Mouse (Mus musculus): ENCODE measurements around the gene Olfr807. TPM values are rescaled to one million over a fixed set of nuclear protein-coding genes. Genes with fewer than 3 reads are reported as not detected.

Olfr807 gene
- polyA plus RNA-seq (2015; fragmentation: Illumina TruSeq; extraction: RNeasy Lipid Tissue Mini Kit (QIAGEN cat#74804); ENCODE audit: insufficient read depth, low read depth, low replicate concordance): not detected

GRCm38 (mm10) chr10:129757693-129758092 lies at the start of gene Olfr807:
Gene Olfr807, minus strand, starts transcription at chr10:129757793.

GRCm38 (mm10) chr10:129804296-129804695 lies 46.7 kb upstream of the Olfr807 start, which contains the start of gene Olfr811:
Gene Olfr811, minus strand, starts transcription at chr10:129804396.

GRCm38 (mm10) chr10:129794817-129795216 lies 37.2 kb upstream of the Olfr807 start, which contains the start of gene Olfr810:
Gene Olfr810, minus strand, starts transcription at chr10:129794917.

DNA sequence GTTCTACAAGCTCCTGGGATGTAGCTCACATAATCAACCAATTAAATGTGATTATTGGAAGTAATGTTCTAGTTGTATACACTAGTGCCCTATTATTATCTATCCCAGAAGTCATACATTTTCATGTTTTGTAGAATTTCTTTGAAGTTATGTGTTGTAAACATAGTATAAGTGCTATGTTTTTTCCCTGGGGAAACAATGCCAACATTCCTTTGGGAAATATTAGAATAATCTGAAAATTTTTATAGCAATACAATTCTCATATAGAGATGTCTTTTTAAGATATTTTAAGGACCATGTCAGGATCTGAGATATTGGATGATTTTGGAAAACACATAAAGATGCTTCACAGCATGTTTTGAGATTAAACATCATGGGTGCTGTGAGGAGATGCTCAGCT lies 16.7 kb upstream of the Olfr807 start, which contains the start of gene Olfr809:
Olfr809 (plus strand) TSS at position 301 of the 400 bp plus-strand sequence.

DNA sequence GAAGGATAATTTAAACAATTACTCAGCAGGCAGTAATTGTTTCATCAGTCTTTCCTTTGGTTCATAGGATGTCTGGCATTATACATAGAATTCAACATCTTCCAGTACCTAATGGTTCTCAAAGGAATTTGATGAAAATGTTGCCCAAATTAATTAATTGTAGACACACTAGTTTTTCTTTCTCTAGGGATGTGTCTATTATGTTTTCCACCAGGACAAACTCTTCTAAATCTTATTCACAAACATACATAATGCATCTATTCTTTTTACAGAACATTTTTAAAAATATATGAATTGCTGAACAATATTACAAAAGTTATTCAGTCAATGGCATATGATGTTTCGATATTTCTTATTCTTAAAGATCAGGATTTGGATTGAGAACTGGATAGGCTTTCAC lies 7.6 kb upstream of the Olfr807 start, which contains the start of gene Olfr808:
Olfr808 (plus strand) TSS at position 301 of the 400 bp plus-strand sequence.

DNA sequence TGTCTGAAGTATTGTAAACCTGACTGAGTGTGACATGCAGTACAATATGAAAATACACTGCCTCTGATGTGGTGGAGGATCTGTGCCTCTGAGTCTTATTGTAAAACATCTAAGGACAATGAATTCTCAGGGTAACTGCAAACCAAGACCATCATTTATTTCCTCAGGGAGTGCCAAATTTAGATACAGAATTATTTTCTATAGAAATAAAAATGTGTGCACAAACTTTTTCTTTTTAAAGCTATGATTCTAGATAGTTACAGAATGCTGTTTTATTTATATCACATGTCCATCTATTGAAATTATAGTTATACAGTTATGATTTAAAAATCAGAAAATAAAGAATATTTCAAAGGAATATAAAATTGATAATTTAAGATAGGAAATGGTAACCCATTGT lies 15.8 kb downstream of the Olfr807 start, which contains the start of gene Olfr806:
Olfr806 (minus strand) TSS at position 101 of the 400 bp plus-strand sequence.

GRCm38 (mm10) chr10:129729275-129729674 lies 28.3 kb downstream of the Olfr807 start, which contains the start of gene Olfr805:
Gene Olfr805, minus strand, starts transcription at chr10:129729375.

Other genes starting within 250 kb of the Olfr807 start
- not detected for gene Olfr791, start 236.0 kb downstream of the Olfr807 start, polyA plus RNA-seq (2015; fragmentation: Illumina TruSeq; extraction: RNeasy Lipid Tissue Mini Kit (QIAGEN cat#74804); ENCODE audit: insufficient read depth, low read depth, low replicate concordance)
- not detected for gene Olfr792, start 218.6 kb downstream of the Olfr807 start, polyA plus RNA-seq (2015; fragmentation: Illumina TruSeq; extraction: RNeasy Lipid Tissue Mini Kit (QIAGEN cat#74804); ENCODE audit: insufficient read depth, low read depth, low replicate concordance)
- not detected for gene Olfr794, start 190.1 kb downstream of the Olfr807 start, polyA plus RNA-seq (2015; fragmentation: Illumina TruSeq; extraction: RNeasy Lipid Tissue Mini Kit (QIAGEN cat#74804); ENCODE audit: insufficient read depth, low read depth, low replicate concordance)
- not detected for gene Olfr796, start 145.2 kb downstream of the Olfr807 start, polyA plus RNA-seq (2015; fragmentation: Illumina TruSeq; extraction: RNeasy Lipid Tissue Mini Kit (QIAGEN cat#74804); ENCODE audit: insufficient read depth, low read depth, low replicate concordance)
- gene Olfr798, start 129.9 kb downstream of the Olfr807 start, polyA plus RNA-seq (2015; fragmentation: Illumina TruSeq; extraction: RNeasy Lipid Tissue Mini Kit (QIAGEN cat#74804); ENCODE audit: insufficient read depth, low read depth, low replicate concordance): not detected
- not detected for gene Olfr799, start 120.3 kb downstream of the Olfr807 start, polyA plus RNA-seq (2015; fragmentation: Illumina TruSeq; extraction: RNeasy Lipid Tissue Mini Kit (QIAGEN cat#74804); ENCODE audit: insufficient read depth, low read depth, low replicate concordance)
- not detected for gene Olfr800, start 100.1 kb downstream of the Olfr807 start, polyA plus RNA-seq (2015; fragmentation: Illumina TruSeq; extraction: RNeasy Lipid Tissue Mini Kit (QIAGEN cat#74804); ENCODE audit: insufficient read depth, low read depth, low replicate concordance)
- gene Olfr801, start 83.9 kb downstream of the Olfr807 start, polyA plus RNA-seq (2015; fragmentation: Illumina TruSeq; extraction: RNeasy Lipid Tissue Mini Kit (QIAGEN cat#74804); ENCODE audit: insufficient read depth, low read depth, low replicate concordance): not detected
- gene Olfr802, start 69.6 kb downstream of the Olfr807 start, polyA plus RNA-seq (2015; fragmentation: Illumina TruSeq; extraction: RNeasy Lipid Tissue Mini Kit (QIAGEN cat#74804); ENCODE audit: insufficient read depth, low read depth, low replicate concordance): not detected
- gene Olfr803, start 63.5 kb downstream of the Olfr807 start, polyA plus RNA-seq (2015; fragmentation: Illumina TruSeq; extraction: RNeasy Lipid Tissue Mini Kit (QIAGEN cat#74804); ENCODE audit: insufficient read depth, low read depth, low replicate concordance): not detected
- gene Olfr804, start 54.6 kb downstream of the Olfr807 start, polyA plus RNA-seq (2015; fragmentation: Illumina TruSeq; extraction: RNeasy Lipid Tissue Mini Kit (QIAGEN cat#74804); ENCODE audit: insufficient read depth, low read depth, low replicate concordance): not detected
- gene Olfr805, start 28.4 kb downstream of the Olfr807 start, polyA plus RNA-seq (2015; fragmentation: Illumina TruSeq; extraction: RNeasy Lipid Tissue Mini Kit (QIAGEN cat#74804); ENCODE audit: insufficient read depth, low read depth, low replicate concordance): not detected
- gene Olfr806, start 15.9 kb downstream of the Olfr807 start, polyA plus RNA-seq (2015; fragmentation: Illumina TruSeq; extraction: RNeasy Lipid Tissue Mini Kit (QIAGEN cat#74804); ENCODE audit: insufficient read depth, low read depth, low replicate concordance): not detected
- not detected for gene Olfr808, start 7.7 kb upstream of the Olfr807 start, polyA plus RNA-seq (2015; fragmentation: Illumina TruSeq; extraction: RNeasy Lipid Tissue Mini Kit (QIAGEN cat#74804); ENCODE audit: insufficient read depth, low read depth, low replicate concordance)
- not detected for gene Olfr809, start 16.8 kb upstream of the Olfr807 start, polyA plus RNA-seq (2015; fragmentation: Illumina TruSeq; extraction: RNeasy Lipid Tissue Mini Kit (QIAGEN cat#74804); ENCODE audit: insufficient read depth, low read depth, low replicate concordance)
- not detected for gene Olfr810, start 37.1 kb upstream of the Olfr807 start, polyA plus RNA-seq (2015; fragmentation: Illumina TruSeq; extraction: RNeasy Lipid Tissue Mini Kit (QIAGEN cat#74804); ENCODE audit: insufficient read depth, low read depth, low replicate concordance)
- gene Olfr811, start 46.6 kb upstream of the Olfr807 start, polyA plus RNA-seq (2015; fragmentation: Illumina TruSeq; extraction: RNeasy Lipid Tissue Mini Kit (QIAGEN cat#74804); ENCODE audit: insufficient read depth, low read depth, low replicate concordance): not detected
- not detected for gene Olfr812, start 88.3 kb upstream of the Olfr807 start, polyA plus RNA-seq (2015; fragmentation: Illumina TruSeq; extraction: RNeasy Lipid Tissue Mini Kit (QIAGEN cat#74804); ENCODE audit: insufficient read depth, low read depth, low replicate concordance)
- not detected for gene Olfr813, start 97.6 kb upstream of the Olfr807 start, polyA plus RNA-seq (2015; fragmentation: Illumina TruSeq; extraction: RNeasy Lipid Tissue Mini Kit (QIAGEN cat#74804); ENCODE audit: insufficient read depth, low read depth, low replicate concordance)
- not detected for gene Olfr814, start 122.1 kb upstream of the Olfr807 start, polyA plus RNA-seq (2015; fragmentation: Illumina TruSeq; extraction: RNeasy Lipid Tissue Mini Kit (QIAGEN cat#74804); ENCODE audit: insufficient read depth, low read depth, low replicate concordance)
- not detected for gene Olfr815, start 148.1 kb upstream of the Olfr807 start, polyA plus RNA-seq (2015; fragmentation: Illumina TruSeq; extraction: RNeasy Lipid Tissue Mini Kit (QIAGEN cat#74804); ENCODE audit: insufficient read depth, low read depth, low replicate concordance)
- not detected for gene Olfr816, start 157.8 kb upstream of the Olfr807 start, polyA plus RNA-seq (2015; fragmentation: Illumina TruSeq; extraction: RNeasy Lipid Tissue Mini Kit (QIAGEN cat#74804); ENCODE audit: insufficient read depth, low read depth, low replicate concordance)
- gene Olfr818, start 191.3 kb upstream of the Olfr807 start, polyA plus RNA-seq (2015; fragmentation: Illumina TruSeq; extraction: RNeasy Lipid Tissue Mini Kit (QIAGEN cat#74804); ENCODE audit: insufficient read depth, low read depth, low replicate concordance): not detected
- not detected for gene Olfr819, start 209.5 kb upstream of the Olfr807 start, polyA plus RNA-seq (2015; fragmentation: Illumina TruSeq; extraction: RNeasy Lipid Tissue Mini Kit (QIAGEN cat#74804); ENCODE audit: insufficient read depth, low read depth, low replicate concordance)
- gene Olfr247, start 218.3 kb upstream of the Olfr807 start, polyA plus RNA-seq (2015; fragmentation: Illumina TruSeq; extraction: RNeasy Lipid Tissue Mini Kit (QIAGEN cat#74804); ENCODE audit: insufficient read depth, low read depth, low replicate concordance): not detected
- not detected for gene Gm10310, start 227.3 kb upstream of the Olfr807 start, polyA plus RNA-seq (2015; fragmentation: Illumina TruSeq; extraction: RNeasy Lipid Tissue Mini Kit (QIAGEN cat#74804); ENCODE audit: insufficient read depth, low read depth, low replicate concordance)

Measured in pancreas, adult 10 weeks (tissue).